Mouse (Mus musculus) activated CD4-positive, CD25-positive, alpha-beta regulatory T cell, adult 4 months (primary cell): ENCODE results near the gene Med25. TPM values are rescaled to one million over a fixed set of nuclear protein-coding genes. Genes with fewer than 3 reads are reported as not detected.
A peak's percentile ranks its signal among the peaks of the same experiment; 100 is the strongest.

Experiments used
- ATAC-seq: one replicate; pipeline ENCODE4 v1.8.0; 2017
- polyA plus RNA-seq, 2 experiments: library from polyadenylated mRNA; unstranded; fragments of 100-300 nt; shearing (Covaris generic); gene quantifications; one replicate each; pipeline ENCODE4 v1.2.1; 2017

Gene Med25
- polyA plus RNA-seq, 2 experiments from 2014 or later, result 12.2 to 20.1 TPM

DNA sequence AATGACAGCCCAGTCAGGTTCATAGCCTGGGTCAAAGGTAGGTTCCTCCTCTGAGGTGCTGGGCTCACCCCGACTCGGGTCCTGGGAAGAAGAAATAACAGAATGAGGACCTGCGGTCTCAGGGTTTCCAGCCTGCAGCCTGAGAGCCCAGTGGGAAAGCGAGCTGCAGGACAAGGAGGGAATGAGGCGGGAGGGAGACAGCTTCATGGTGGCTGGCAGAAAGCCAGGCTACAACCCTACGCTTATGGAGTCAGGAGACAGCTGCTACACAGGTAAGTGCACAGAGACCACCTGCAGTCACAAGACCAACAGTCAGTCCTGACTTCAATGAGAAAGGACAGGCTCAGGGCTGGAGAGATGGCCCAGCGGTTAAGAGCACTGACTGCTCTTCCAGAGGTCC lies 45.7 kb downstream of the Med25 start:
- no peak for ATAC-seq

GRCm38 (mm10) chr7:44845006-44845405 lies 47.5 kb downstream of the Med25 start:
- ATAC-seq, result no peak

DNA sequence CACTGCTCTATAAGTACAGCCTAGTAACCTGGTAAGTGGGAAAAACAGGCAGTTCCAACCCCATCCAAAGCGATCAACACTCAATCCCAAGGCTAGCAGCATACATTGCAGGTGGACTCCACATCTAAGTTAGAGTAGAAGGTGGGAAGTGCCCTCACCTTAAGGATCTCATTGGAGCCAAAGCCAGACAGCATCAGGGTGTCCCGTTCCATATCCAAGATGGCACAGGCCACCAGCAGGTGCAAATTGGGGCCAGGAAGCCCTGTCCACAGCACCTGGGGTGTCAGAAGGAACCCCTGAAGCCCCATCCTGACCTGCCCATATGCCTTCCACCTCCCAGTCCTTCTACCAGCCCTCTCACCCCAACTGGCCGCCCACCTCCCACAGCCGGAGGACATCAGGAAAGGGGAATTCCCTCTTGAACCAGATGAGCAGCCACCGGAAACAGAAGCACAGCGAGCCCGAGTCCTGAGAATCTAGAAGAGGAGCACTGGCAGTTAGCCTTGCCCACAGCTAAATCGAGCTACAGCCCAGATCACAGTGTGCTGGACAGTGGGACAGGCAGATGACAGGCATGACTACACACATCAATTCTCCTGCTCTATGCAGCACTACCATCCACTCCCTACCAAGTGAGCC lies 50.6 kb downstream of the Med25 start:
- no peak for ATAC-seq

- ATAC-seq, result no peak
Observed at GRCm38 (mm10) chr7:44840426-44840825, 52.1 kb downstream of the Med25 start.

- peak; percentile 63 for ATAC-seq
Observed at GRCm38 (mm10) chr7:44839491-44840191, 52.9 kb downstream of the Med25 start.

GRCm38 (mm10) chr7:44839171-44839490 lies 53.4 kb downstream of the Med25 start:
- peak; percentile 34 for ATAC-seq

DNA sequence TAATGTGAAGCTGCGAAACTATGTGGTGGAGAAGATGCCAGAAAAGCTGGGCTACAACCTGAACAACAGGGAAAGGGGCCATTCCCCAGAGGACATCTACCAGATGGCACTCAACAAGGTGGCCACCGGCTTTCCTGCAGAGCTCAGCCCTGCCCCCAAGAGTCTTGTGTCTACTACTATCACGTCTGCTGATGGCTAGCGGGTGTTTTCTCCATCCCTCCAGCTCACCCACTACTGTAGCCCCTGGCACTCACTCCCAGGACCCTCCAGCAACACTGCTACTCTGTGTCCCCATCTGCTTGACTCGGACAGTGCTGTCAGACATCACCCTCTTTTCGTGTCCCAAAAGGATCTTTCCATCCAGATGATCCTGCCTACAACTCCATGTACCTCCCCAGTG lies 54.4 kb downstream of the Med25 start:
- ATAC-seq, result no peak

DNA sequence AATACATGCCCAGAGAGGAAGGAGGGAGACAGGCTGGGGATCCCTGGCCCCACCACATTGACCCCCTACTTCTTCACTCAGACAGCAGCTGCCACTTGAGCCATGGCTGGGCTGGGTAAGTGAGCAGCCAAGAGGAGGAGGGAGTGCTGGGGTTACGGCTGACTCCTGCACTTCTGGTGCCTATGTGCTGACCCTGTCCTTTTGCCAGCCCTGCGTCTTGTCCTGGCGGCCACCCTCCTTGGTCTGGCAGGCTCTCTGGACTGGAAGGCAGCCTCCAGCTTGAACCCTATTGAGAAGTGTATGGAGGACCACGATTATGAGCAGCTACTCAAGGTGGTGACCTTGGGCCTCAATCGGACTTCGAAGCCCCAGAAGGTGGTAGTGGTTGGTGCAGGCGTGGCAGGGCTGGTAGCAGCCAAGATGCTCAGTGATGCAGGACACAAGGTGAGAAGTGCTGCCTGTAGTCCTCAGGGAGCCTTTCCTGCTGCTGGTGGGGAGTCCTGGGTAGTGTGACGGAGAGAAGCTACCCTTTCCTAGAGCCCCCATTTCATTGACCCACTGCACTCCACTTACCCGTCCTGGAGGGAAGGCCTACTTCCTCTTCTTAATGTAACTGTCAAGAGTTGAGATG lies 56.0 kb downstream of the Med25 start:
- ATAC-seq, result no peak

DNA sequence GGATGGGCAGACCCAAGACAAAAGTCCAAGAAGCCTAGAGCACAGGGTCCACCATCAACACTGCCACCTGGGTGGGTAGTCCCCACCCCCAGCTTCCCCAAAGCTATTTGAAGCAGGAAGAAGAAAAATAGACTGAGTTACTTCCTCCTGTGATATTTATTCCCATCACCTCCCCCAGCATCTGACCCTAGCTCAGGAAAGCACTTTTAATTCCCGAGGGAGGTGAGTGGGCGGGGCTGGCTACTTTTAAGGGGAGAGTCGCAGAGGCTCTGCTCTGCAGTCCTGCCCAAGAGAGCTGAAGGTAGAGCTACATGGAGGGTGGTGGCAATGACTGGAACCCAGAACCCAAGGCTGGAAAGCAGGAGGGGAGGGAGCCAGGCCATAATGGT lies 56.5 kb downstream of the Med25 start:
- ATAC-seq, result no peak

GRCm38 (mm10) chr7:44835373-44836015 lies 57.0 kb downstream of the Med25 start:
- ATAC-seq, result no peak

DNA sequence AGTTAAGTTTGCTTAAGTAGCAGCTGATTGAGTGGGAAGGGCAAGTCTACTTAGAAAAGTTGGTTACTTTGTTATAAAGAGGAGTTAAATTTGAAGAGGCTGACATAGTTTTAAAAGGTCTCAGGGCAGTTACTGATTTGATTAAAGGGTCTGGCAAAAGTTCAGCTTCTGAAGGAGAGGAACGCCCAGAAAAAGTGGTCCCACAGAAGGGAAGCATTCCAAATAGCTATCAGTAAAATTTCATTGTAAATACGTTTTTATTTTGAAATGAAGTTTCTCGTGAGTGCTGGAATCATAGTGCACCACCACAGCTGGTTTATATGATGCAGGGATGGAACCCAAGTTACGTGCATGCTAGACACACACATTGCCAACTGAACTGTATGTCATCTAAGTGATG lies 59.7 kb downstream of the Med25 start:
- ATAC-seq, result no peak

DNA sequence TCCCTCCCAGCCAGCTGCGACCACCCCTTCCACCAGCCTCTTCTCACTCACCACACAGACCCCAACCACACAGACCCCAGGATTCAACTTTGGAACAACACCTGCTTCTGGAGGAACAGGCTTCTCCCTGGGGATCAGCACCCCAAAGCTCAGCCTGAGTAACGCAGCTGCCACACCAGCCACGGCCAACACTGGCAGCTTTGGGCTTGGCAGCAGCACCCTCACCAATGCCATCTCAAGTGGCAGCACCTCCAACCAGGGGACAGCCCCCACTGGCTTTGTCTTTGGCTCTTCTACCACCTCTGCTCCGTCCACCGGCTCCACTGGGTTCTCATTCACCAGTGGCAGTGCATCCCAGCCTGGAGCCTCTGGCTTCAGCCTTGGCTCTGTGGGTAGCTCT lies 63.8 kb downstream of the Med25 start:
- ATAC-seq, result no peak

- no peak for ATAC-seq
Observed at GRCm38 (mm10) chr7:44826771-44827170, 65.7 kb downstream of the Med25 start.

Other genes with a start within 250 kb of the Med25 start
- under 1 TPM in 1 of 2 experiments, not detected in 1; 0.38 TPM for gene Myh14, start 221.9 kb downstream of the Med25 start, polyA plus RNA-seq
- not detected for gene Izumo2, start 184.0 kb downstream of the Med25 start, polyA plus RNA-seq
- gene Vrk3, start 144.3 kb downstream of the Med25 start, polyA plus RNA-seq, result 10 to 100 TPM; 60.2 to 68.7 TPM
- gene Zfp473, start 141.7 kb downstream of the Med25 start, polyA plus RNA-seq, result under 1 TPM; 0.33 to 0.60 TPM
- gene Nup62, start 76.6 kb downstream of the Med25 start, polyA plus RNA-seq, result 10 to 100 TPM; 32.1 to 47.7 TPM
- gene Il4i1, start 76.3 kb downstream of the Med25 start, polyA plus RNA-seq, result 1 to 10 TPM; 2.0 to 4.1 TPM
- gene Atf5, start 76.1 kb downstream of the Med25 start, polyA plus RNA-seq, result 1 to 10 TPM in 1 of 2 experiments, not detected in 1; 1.1 TPM
- gene Akt1s1, start 43.7 kb downstream of the Med25 start, polyA plus RNA-seq, result 1 to 10 TPM; 3.0 to 4.7 TPM
- 10 to 100 TPM; 41.0 to 63.7 TPM for gene Tbc1d17, start 43.6 kb downstream of the Med25 start, polyA plus RNA-seq
- 10 to 100 TPM; 41.4 to 48.8 TPM for gene Pnkp, start 35.6 kb downstream of the Med25 start, polyA plus RNA-seq
- gene Ptov1, start 22.9 kb downstream of the Med25 start, polyA plus RNA-seq, result 1 to 10 TPM; 1.3 to 2.3 TPM
- gene Fuz, start 3.4 kb upstream of the Med25 start, polyA plus RNA-seq, result 10 to 100 TPM in 1 of 2 experiments, 1 to 10 TPM in 1; 7.3 to 19.3 TPM
- gene Ap2a1, start 36.8 kb upstream of the Med25 start, polyA plus RNA-seq, result 1 to 10 TPM; 6.8 to 8.0 TPM
- not detected for gene Tsks, start 50.5 kb upstream of the Med25 start, polyA plus RNA-seq
- gene Cpt1c, start 82.1 kb upstream of the Med25 start, polyA plus RNA-seq, result under 1 TPM; 0.80 to 0.98 TPM
- gene Prmt1, start 93.9 kb upstream of the Med25 start, polyA plus RNA-seq, result 100 to 1,000 TPM in 1 of 2 experiments, 10 to 100 TPM in 1; 38.0 to 103 TPM
- gene Irf3, start 104.9 kb upstream of the Med25 start, polyA plus RNA-seq, result 100 to 1,000 TPM in 1 of 2 experiments, 10 to 100 TPM in 1; 88.9 to 129 TPM
- gene Bcl2l12, start 106.0 kb upstream of the Med25 start, polyA plus RNA-seq, result 10 to 100 TPM; 18.4 to 31.8 TPM
- gene Scaf1, start 123.7 kb upstream of the Med25 start, polyA plus RNA-seq, result 1 to 10 TPM; 8.6 to 8.7 TPM
- gene Rras, start 125.2 kb upstream of the Med25 start, polyA plus RNA-seq, result 1 to 10 TPM; 4.5 to 6.1 TPM
- 10 to 100 TPM in 1 of 2 experiments, 1 to 10 TPM in 1; 9.5 to 11.4 TPM for gene Prr12, start 160.2 kb upstream of the Med25 start, polyA plus RNA-seq
- 100 to 1,000 TPM; 143 to 161 TPM for gene Nosip, start 169.7 kb upstream of the Med25 start, polyA plus RNA-seq
- 1 to 10 TPM in 1 of 2 experiments, under 1 TPM in 1; 0.41 to 1.2 TPM for gene Prrg2, start 170.0 kb upstream of the Med25 start, polyA plus RNA-seq
- 1 to 10 TPM; 4.7 to 5.4 TPM for gene Rcn3, start 199.5 kb upstream of the Med25 start, polyA plus RNA-seq
- gene Fcgrt, start 211.1 kb upstream of the Med25 start, polyA plus RNA-seq, result 1 to 10 TPM in 1 of 2 experiments, under 1 TPM in 1; 0.78 to 1.1 TPM
- 1,000 to 10,000 TPM; 4,562 to 5,652 TPM for gene Rps11, start 231.7 kb upstream of the Med25 start, polyA plus RNA-seq
- 1,000 to 10,000 TPM; 7,090 to 8,122 TPM for gene Rpl13a, start 236.0 kb upstream of the Med25 start, polyA plus RNA-seq
- gene Gm45713, start 243.5 kb upstream of the Med25 start, polyA plus RNA-seq, result not detected
- gene Flt3l, start 243.7 kb upstream of the Med25 start, polyA plus RNA-seq, result 100 to 1,000 TPM; 118 to 125 TPM